Mouse (Mus musculus) heart, postnatal 10 days (tissue): ENCODE data around the gene Rgmb. TPM values are rescaled to one million over a fixed set of nuclear protein-coding genes. Genes with fewer than 3 reads are reported as not detected.

Experiments used
- DNase-seq, 2 experiments: peaks; one replicate each; pipeline ENCODE4 v3.0.0; 2021
- intact Hi-C: fragments of 180-260 bp; cut with DNase I; formaldehyde crosslinking; loops from one replicate; pipeline ENCODE4 v1.15.1; 2025
- total RNA-seq, 2 experiments: library from RNA; stranded (reverse); gene quantifications; 2 replicates each; pipeline ENCODE4 v1.2.3; 2021

Rgmb gene
- total RNA-seq, 2 experiments from 2014 or later: 25.8 to 26.9 TPM

- intact Hi-C loops: loop anchor here (2.0 to 10.0 kb wide), 3 partner anchors 15 to 1801 kb away; partner anchors contain the start of gene Lnpep
- DNase-seq: no peak
These were observed 7.0 kb downstream of the Rgmb start for GRCm38 (mm10) chr17:15823838-15824237.

GRCm38 (mm10) chr17:15823215-15823614, 7.6 kb downstream of the Rgmb start:
- intact Hi-C loops: loop anchor here (10.0 kb wide), 2 partner anchors 842 to 1802 kb away; partner anchors contain the start of gene Lnpep
- no peak for DNase-seq

GRCm38 (mm10) chr17:15822376-15822775, 8.5 kb downstream of the Rgmb start:
- intact Hi-C loops: loop anchor here (10.0 kb wide), 2 partner anchors 842 to 1802 kb away; partner anchors contain the start of gene Lnpep
- DNase-seq: no peak

- DNase-seq: no peak
- intact Hi-C loops: loop anchor here (10.0 kb wide), 2 partner anchors 843 to 1803 kb away; partner anchors contain the start of gene Lnpep
These were observed 9.1 kb downstream of the Rgmb start for GRCm38 (mm10) chr17:15821706-15822105.

- intact Hi-C loops: loop anchor here (10.0 kb wide), 2 partner anchors 844 to 1804 kb away; partner anchors contain the start of gene Lnpep
- no peak for DNase-seq
These were observed 10.1 kb downstream of the Rgmb start for GRCm38 (mm10) chr17:15820761-15821160.

GRCm38 (mm10) chr17:15820146-15820545, 10.7 kb downstream of the Rgmb start:
- intact Hi-C loops: loop anchor here (10.0 kb wide), 2 partner anchors 845 to 1805 kb away; partner anchors contain the start of gene Lnpep
- no peak for DNase-seq

- no peak for DNase-seq
- intact Hi-C loops: loop anchor here (10.0 kb wide), 1 partner anchor 366 kb away; no protein-coding TSS in a partner anchor
These were observed 12.5 kb downstream of the Rgmb start for GRCm38 (mm10) chr17:15818372-15818771.

- DNase-seq: no peak
- intact Hi-C loops: loop anchor here (10.0 kb wide), 1 partner anchor 367 kb away; no protein-coding TSS in a partner anchor
These were observed 13.2 kb downstream of the Rgmb start for GRCm38 (mm10) chr17:15817634-15818033.

GRCm38 (mm10) chr17:15817096-15817450, 13.8 kb downstream of the Rgmb start:
- DNase-seq: no peak
- intact Hi-C loops: loop anchor here (10.0 kb wide), 1 partner anchor 368 kb away; no protein-coding TSS in a partner anchor

GRCm38 (mm10) chr17:15816379-15817095, 14.3 kb downstream of the Rgmb start:
- intact Hi-C loops: loop anchor here (10.0 kb wide), 1 partner anchor 368 kb away; no protein-coding TSS in a partner anchor
- no peak for DNase-seq

GRCm38 (mm10) chr17:15815312-15816018, 15.4 kb downstream of the Rgmb start:
- intact Hi-C loops: loop anchor here (10.0 kb wide), 1 partner anchor 369 kb away; no protein-coding TSS in a partner anchor
- DNase-seq: no peak

GRCm38 (mm10) chr17:15813658-15814212, 17.1 kb downstream of the Rgmb start:
- DNase-seq: no peak
- intact Hi-C loops: loop anchor here (10.0 kb wide), 1 partner anchor 371 kb away; no protein-coding TSS in a partner anchor

GRCm38 (mm10) chr17:15812136-15812778, 18.6 kb downstream of the Rgmb start:
- intact Hi-C loops: loop anchor here (10.0 kb wide), 1 partner anchor 373 kb away; no protein-coding TSS in a partner anchor

GRCm38 (mm10) chr17:15809949-15810348, 20.9 kb downstream of the Rgmb start:
- DNase-seq: no peak
- intact Hi-C loops: loop anchor here (2.0 to 10.0 kb wide), 2 partner anchors 15 to 375 kb away; no protein-coding TSS in a partner anchor

More at GRCm38 (mm10) chr17:15812136-15812778, 18.6 kb downstream of the Rgmb start:
- no peak for DNase-seq

GRCm38 (mm10) chr17:15808468-15809374, 22.1 kb downstream of the Rgmb start:
- DNase-seq: peak; percentile 32 to 40
- intact Hi-C loops: loop anchor here (2.0 kb wide), 1 partner anchor 16 kb away; no protein-coding TSS in a partner anchor

GRCm38 (mm10) chr17:15808015-15808414, 22.8 kb downstream of the Rgmb start:
- no peak for DNase-seq
- intact Hi-C loops: loop anchor here (2.0 kb wide), 1 partner anchor 17 kb away; no protein-coding TSS in a partner anchor

GRCm38 (mm10) chr17:15807295-15807984, 23.4 kb downstream of the Rgmb start:
- no peak for DNase-seq
- intact Hi-C loops: no loop called here
